Mouse (Mus musculus): ENCODE results near the gene Cul7.

GRCm38 (mm10) chr17:46649811-46650210, 326 bp upstream of the Cul7 start:
- TF ChIP-seq CTCF (IDR thresholded peaks at IDR 0.05; ENCODE audit: insufficient read depth, low read depth, low read length) (no peak), POLR2A (IDR thresholded peaks at IDR 0.05; ENCODE audit: insufficient read depth, low read depth, low read length) (no peak)
